In the genomic region with DNA sequence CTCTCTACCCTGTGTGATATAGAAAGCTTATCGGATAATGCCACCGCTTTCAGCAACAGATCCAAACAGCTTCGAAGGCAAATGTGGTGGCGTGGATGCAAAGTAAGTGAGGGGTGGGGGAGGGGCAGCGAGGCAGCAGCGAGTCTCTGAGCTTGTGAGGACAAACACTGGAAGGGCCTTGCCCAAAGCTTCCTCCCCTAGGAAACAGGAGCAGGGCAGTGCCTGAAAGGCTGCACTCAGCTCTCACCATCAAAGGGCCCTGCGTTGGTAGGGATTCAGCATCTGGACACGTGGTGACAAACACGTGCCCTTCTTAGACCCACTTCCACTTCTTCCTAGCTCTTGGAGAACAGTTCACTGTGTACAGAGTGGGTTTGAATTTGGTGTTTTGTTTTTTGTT, we compare ENCODE assay signal across 10 mouse cellular contexts. TPM values are rescaled to one million over a fixed set of nuclear protein-coding genes. Genes with fewer than 3 reads are reported as not detected.
DNase-seq lines count a peak whose midpoint lies in the region; ATAC-seq and TF ChIP-seq lines count a peak whose summit lies in the region.
"Had no signal": no experiment of that assay in that cellular context is flagged by ENCODE, and none has a peak within 500 bp of the region (broad histone marks: within the 10 kb centered on the region; RNA-seq: fewer than 3 reads in every experiment).

No protein-coding gene starts in this region.

- peak; percentile 17 for DNase-seq in gastrocnemius, postnatal 14 days
- DNase-seq in gastrocnemius, postnatal 25 days = no peak
- peak; percentile 42 for DNase-seq in ES-E14 (ENCODE audit: low read depth, low spot score)
- DNase-seq in retina, postnatal 1 day = peak; percentile 60
- DNase-seq: liver, embryonic 13.5 days had no signal

- in situ Hi-C loops in ES-E14 (cut with MboI; ENCODE audit: low sequenced_read_pairs in 2 of 2, unreplicated experiment in 2 of 2) = no loop called here

- H3K4me2 ChIP-seq in forebrain, embryonic 13.5 days = peak overlapping the region; percentile 7; the same call in 1 of the 2 replicates
- no peak overlapping the region for H3K4me2 ChIP-seq in limb, embryonic 12.5 days
- H3K4me2 ChIP-seq: liver, embryonic 13.5 days had no signal

- no peak overlapping the region for H3K9ac ChIP-seq in ES-E14 (ENCODE audit: insufficient read depth, low read depth, low read length, poor library complexity, severe bottlenecking)
- H3K9ac ChIP-seq in forebrain, embryonic 13.5 days = no peak overlapping the region; the same call in 1 of the 2 replicates
- no peak overlapping the region for H3K9ac ChIP-seq in limb, embryonic 12.5 days (replicated peaks)
- H3K9ac ChIP-seq: liver, embryonic 13.5 days had no signal

- no peak overlapping the region for H3K27ac ChIP-seq in ES-E14 (ENCODE audit: insufficient read depth, low read depth, low read length, poor library complexity, severe bottlenecking)
- H3K27ac ChIP-seq in forebrain, embryonic 13.5 days = no peak overlapping the region
- H3K27ac ChIP-seq in limb, embryonic 12.5 days = no peak overlapping the region
- H3K27ac ChIP-seq: liver, embryonic 13.5 days had no signal

- intact Hi-C loops in gastrocnemius, postnatal 14 days (cut with DNase I; ENCODE audit: low total_unique reads) = no loop called here

- 9% methylated on average over 9 of the region's 9 CpGs for WGBS in forebrain, embryonic 13.5 days
- WGBS in limb, embryonic 12.5 days = 8% methylated on average over 9 of the region's 9 CpGs

- no peaks in the 10 kb centered on the region for H3K36me3 ChIP-seq in ES-E14 (ENCODE audit: control insufficient read depth, insufficient read depth, low read length, poor library complexity, severe bottlenecking)
- H3K36me3 ChIP-seq in forebrain, embryonic 13.5 days (ENCODE audit: poor library complexity, severe bottlenecking) = 0 out of 2 replicates have a peak, but pooled peaks cover 3% of the 10 kb centered on the region
- peaks cover 30% of the 10 kb centered on the region; the same call in 1 of the 2 replicates for H3K36me3 ChIP-seq in limb, embryonic 12.5 days

- no peak overlapping the region for H3K4me3 ChIP-seq in ES-E14 (ENCODE audit: insufficient read depth in 1 of 2, low read depth in 1 of 2, low read length in 2 of 2, poor library complexity in 1 of 2, severe bottlenecking in 1 of 2)
- H3K4me3 ChIP-seq in forebrain, embryonic 13.5 days = no peak overlapping the region
- H3K4me3 ChIP-seq in limb, embryonic 12.5 days (replicated peaks) = no peak overlapping the region
- H3K4me3 ChIP-seq: liver, embryonic 13.5 days had no signal

- H3K4me1 ChIP-seq in ES-E14 (ENCODE audit: control insufficient read depth in 2 of 2, insufficient read depth in 2 of 2, low read length in 2 of 2, poor library complexity in 1 of 2) = peaks cover 2 to 6% of the 10 kb centered on the region in 2 experiments; a peak in 1 of 4 replicates
- H3K4me1 ChIP-seq in forebrain, embryonic 13.5 days = peaks cover 8% of the 10 kb centered on the region
- H3K4me1 ChIP-seq in limb, embryonic 12.5 days (replicated peaks) = peaks cover 3% of the 10 kb centered on the region; the same call in 1 of the 2 replicates

- no peaks in the 10 kb centered on the region for H3K9me3 ChIP-seq in ES-E14 (ENCODE audit: control insufficient read depth, insufficient read depth, low read depth, low read length)
- H3K9me3 ChIP-seq in forebrain, embryonic 13.5 days (replicated peaks) = no peaks in the 10 kb centered on the region
- H3K9me3 ChIP-seq in limb, embryonic 12.5 days = no peaks in the 10 kb centered on the region
- H3K9me3 ChIP-seq: liver, embryonic 13.5 days had no signal

- H3K27me3 ChIP-seq in forebrain, embryonic 13.5 days = no peaks in the 10 kb centered on the region
- H3K27me3 ChIP-seq in limb, embryonic 12.5 days = no peaks in the 10 kb centered on the region
- H3K27me3 ChIP-seq: liver, embryonic 13.5 days had no signal

- ATAC-seq in forebrain, embryonic 13.5 days = peak; percentile 85
- 0 out of 2 replicates have a peak, but pooled peaks have one; percentile 26 for ATAC-seq in limb, embryonic 12.5 days (ENCODE audit: insufficient number of reproducible peaks, insufficient read depth, low FRiP score, low TSS enrichment, low read depth)
- ATAC-seq in granulocyte monocyte progenitor cell, adult 5-6 weeks (replicated peaks; ENCODE audit: poor library complexity, severe bottlenecking) = no peak
- no peak for ATAC-seq in megakaryocyte progenitor cell, adult 5-6 weeks (replicated peaks; ENCODE audit: poor library complexity)

TF ChIP-seq in ES-E14, 5 proteins besides CTCF, POLR2A, EP300 and RAD21:
- TF ChIP-seq ZC3H11A (IDR thresholded peaks at IDR 0.05; ENCODE audit: borderline replicate concordance, low read depth, low read length) (no peak), ZNF384 (IDR thresholded peaks at IDR 0.05; ENCODE audit: low read depth, low read length) (no peak), MAFK (IDR thresholded peaks at IDR 0.05; ENCODE audit: insufficient read depth, low read depth, low read length) (no peak), HCFC1 (IDR thresholded peaks at IDR 0.05; ENCODE audit: borderline replicate concordance, insufficient read depth, low read length) (no peak), CHD2 (IDR thresholded peaks at IDR 0.05; ENCODE audit: low read depth, low read length) (no peak)

RNA-seq across cellular contexts. Expression of gene Vamp4, which starts 19.1 kb away (rescaled TPM):
- total RNA-seq in gastrocnemius, postnatal 14 days (2021) = 10 to 100 TPM; 14.6 to 16.0 TPM
- total RNA-seq in gastrocnemius, postnatal 25 days (2021) = 10 to 100 TPM; 15.7 to 16.9 TPM
- total RNA-seq in ES-E14 (2012; rRNA removed) = 4.3 and 7.3 TPM in 2 replicates
- 62.6 and 66.5 TPM in 2 replicates for polyA plus RNA-seq in forebrain, embryonic 13.5 days (2015; fragmentation: Nextera tagmentation; extraction: Ambion mirVana)
- 71.8 and 77.6 TPM in 2 replicates for polyA plus RNA-seq in limb, embryonic 12.5 days (2016; fragmentation: Nextera tagmentation; extraction: Ambion mirVana)
- total RNA-seq in granulocyte monocyte progenitor cell, adult 5-6 weeks (2014; fragmentation: Nextera tagmentation) = 27.1 and 31.9 TPM in 2 replicates
- total RNA-seq in granulocyte monocyte progenitor cell, adult 5-6 weeks (2017) = 26.7 and 27.2 TPM in 2 replicates
- total RNA-seq in megakaryocyte progenitor cell, adult 5-6 weeks (2015) = 39.8 and 41.7 TPM in 2 replicates
- 21.7 and 25.9 TPM in 2 replicates for total RNA-seq in megakaryocyte progenitor cell, adult 5-6 weeks (2017)

RNA-seq across cellular contexts. Expression of gene Mettl13, which starts 41.1 kb away (rescaled TPM):
- 1 to 10 TPM; 6.0 TPM for total RNA-seq in gastrocnemius, postnatal 14 days (2021)
- total RNA-seq in gastrocnemius, postnatal 25 days (2021) = 1 to 10 TPM; 5.5 to 6.5 TPM
- total RNA-seq in ES-E14 (2012; rRNA removed) = 26.8 and 30.5 TPM in 2 replicates
- polyA plus RNA-seq in forebrain, embryonic 13.5 days (2015; fragmentation: Nextera tagmentation; extraction: Ambion mirVana) = 22.5 and 22.6 TPM in 2 replicates
- 32.6 and 32.8 TPM in 2 replicates for polyA plus RNA-seq in limb, embryonic 12.5 days (2016; fragmentation: Nextera tagmentation; extraction: Ambion mirVana)
- total RNA-seq in granulocyte monocyte progenitor cell, adult 5-6 weeks (2014; fragmentation: Nextera tagmentation) = 13.5 and 17.7 TPM in 2 replicates
- total RNA-seq in granulocyte monocyte progenitor cell, adult 5-6 weeks (2017) = 20.3 and 20.6 TPM in 2 replicates
- total RNA-seq in megakaryocyte progenitor cell, adult 5-6 weeks (2015) = 7.9 and 8.8 TPM in 2 replicates
- total RNA-seq in megakaryocyte progenitor cell, adult 5-6 weeks (2017) = 16.0 and 22.9 TPM in 2 replicates

RNA-seq across cellular contexts. Expression of gene Myoc, which starts 49.5 kb away (rescaled TPM):
- 10 to 100 TPM; 13.4 to 14.3 TPM for total RNA-seq in gastrocnemius, postnatal 14 days (2021)
- total RNA-seq in gastrocnemius, postnatal 25 days (2021) = 10 to 100 TPM in 1 of 2 experiments, 1 to 10 TPM in 1; 9.1 to 20.5 TPM
- total RNA-seq in ES-E14 (2012; rRNA removed) = not detected in 2 replicates
- not detected in 2 replicates for polyA plus RNA-seq in forebrain, embryonic 13.5 days (2015; fragmentation: Nextera tagmentation; extraction: Ambion mirVana)
- not detected in 2 replicates for polyA plus RNA-seq in limb, embryonic 12.5 days (2016; fragmentation: Nextera tagmentation; extraction: Ambion mirVana)
- not detected in 2 replicates for total RNA-seq in granulocyte monocyte progenitor cell, adult 5-6 weeks (2014; fragmentation: Nextera tagmentation)
- total RNA-seq in granulocyte monocyte progenitor cell, adult 5-6 weeks (2017) = not detected in 2 replicates
- total RNA-seq in megakaryocyte progenitor cell, adult 5-6 weeks (2015) = not detected in 2 replicates
- total RNA-seq in megakaryocyte progenitor cell, adult 5-6 weeks (2017) = not detected in 2 replicates
- polyA plus RNA-seq: liver, embryonic 13.5 days; stomach, embryonic 14.5 days had no signal

Comparison
In these comparisons a context has a peak if more than half of its experiments do, and no peak if none do; other contexts are left out.
1. ATAC-seq: peak in forebrain, embryonic 13.5 days (single experiment) and limb, embryonic 12.5 days (single experiment); none in granulocyte monocyte progenitor cell, adult 5-6 weeks (single experiment) and megakaryocyte progenitor cell, adult 5-6 weeks (single experiment).
2. RNA of gene Myoc, which starts 49.5 kb away (total RNA-seq): 9.1 to 20.5 TPM in gastrocnemius, postnatal 25 days and 13.4 to 14.3 TPM in gastrocnemius, postnatal 14 days; not detected in ES-E14, not detected in granulocyte monocyte progenitor cell, adult 5-6 weeks and not detected in megakaryocyte progenitor cell, adult 5-6 weeks; every median in the first group is over 10 times any median in the second.